16 mouse cellular contexts compared by ENCODE assay signal in genomic region chr11:98293070-98293469, GRCm38 (mm10). TPM values are rescaled to one million over a fixed set of nuclear protein-coding genes. Genes with fewer than 3 reads are reported as not detected.
"Had no signal": no experiment of that assay in that cellular context is flagged by ENCODE, and none has a peak within 500 bp of the region (broad histone marks: within the 10 kb centered on the region; RNA-seq: fewer than 3 reads in every experiment).

No protein-coding gene starts in this region.

- H3K27me3 ChIP-seq: stomach, embryonic 15.5 days had no signal

- H3K4me3 ChIP-seq: limb, embryonic 12.5 days; lung, embryonic 15.5 days; megakaryocyte, embryonic 14.5 days; stomach, embryonic 15.5 days had no signal

- H3K27ac ChIP-seq: limb, embryonic 12.5 days; lung, embryonic 15.5 days; macrophage; stomach, embryonic 15.5 days had no signal

- H3K9me3 ChIP-seq: limb, embryonic 12.5 days; lung, embryonic 15.5 days; megakaryocyte, embryonic 14.5 days; stomach, embryonic 15.5 days had no signal

- H3K9ac ChIP-seq: limb, embryonic 12.5 days; lung, embryonic 15.5 days; stomach, embryonic 15.5 days had no signal

- DNase-seq: kidney, postnatal 14 days; layer of hippocampus, adult 9-11 months; lung, postnatal 14 days; right cerebral cortex, postnatal 14 days; thymus, postnatal 4 days had no signal

- ATAC-seq: inflammation-experienced regulatory T-cells, adult 6 months; intestine, postnatal 0 days had no signal

- H3K36me3 ChIP-seq: limb, embryonic 12.5 days; lung, embryonic 15.5 days; stomach, embryonic 15.5 days had no signal

- H3K4me2 ChIP-seq: limb, embryonic 12.5 days; liver, embryonic 11.5 days; lung, embryonic 15.5 days; midbrain, embryonic 11.5 days; stomach, embryonic 15.5 days had no signal

RNA-seq across cellular contexts. Expression of gene Neurod2, which starts 36.4 kb away (rescaled TPM):
- polyA plus RNA-seq: inflammation-experienced regulatory T-cells, adult 6 months; intestine, postnatal 0 days; liver, embryonic 16.5 days; lung, embryonic 15.5 days; macrophage; spleen, adult 2 months had no signal

RNA-seq across cellular contexts. Expression of gene Ppp1r1b, which starts 55.1 kb away (rescaled TPM):
- polyA plus RNA-seq: inflammation-experienced regulatory T-cells, adult 6 months; macrophage had no signal
